Mouse (Mus musculus) skeletal muscle tissue, adult 2 months (tissue): ENCODE data around the gene Mbl1.
A peak's percentile ranks its signal among the peaks of the same experiment; 100 is the strongest.

Experiments used
- DNase-seq: peaks from one replicate; pipeline ENCODE4 v3.0.0-alpha.2; 2012; ENCODE audit warnings: low read depth, low spot score

Gene Mbl1

DNA sequence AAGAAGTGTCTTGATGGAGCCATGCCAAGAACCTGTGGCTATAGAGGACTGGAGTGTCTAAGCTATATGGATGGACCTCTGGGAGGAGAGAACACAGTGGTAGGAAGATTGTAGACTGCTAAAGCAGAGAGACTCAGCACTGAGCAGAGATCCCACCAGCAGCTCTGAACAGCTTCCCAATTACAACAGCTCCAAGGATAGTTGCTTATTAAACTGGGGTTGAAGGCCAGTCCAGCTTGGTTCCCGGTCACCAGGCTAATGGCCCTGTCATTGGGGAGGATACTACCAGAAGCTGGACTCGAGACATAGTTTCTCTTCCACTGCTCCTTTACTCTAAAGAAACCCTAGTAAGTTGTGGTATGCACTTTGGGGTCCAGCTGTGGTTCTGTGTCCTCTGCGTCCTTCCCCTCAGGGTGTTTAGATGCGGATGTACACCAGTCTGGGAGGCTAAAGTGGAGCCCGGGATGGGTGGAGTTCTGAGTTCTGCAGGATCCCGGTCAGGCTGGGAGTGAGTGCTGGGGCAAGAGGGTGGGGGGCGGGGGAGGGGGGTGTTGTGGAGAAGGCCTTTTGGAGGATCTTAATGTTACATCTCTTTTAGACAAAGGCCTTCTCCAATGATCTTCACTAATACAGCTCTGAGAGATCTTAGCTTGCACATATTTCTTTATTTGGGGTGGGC lies at the start of gene Mbl1:
Gene Mbl1, plus strand, starts transcription at position 239 of the 679 bp plus-strand sequence.
- DNase-seq, result no peak

DNA sequence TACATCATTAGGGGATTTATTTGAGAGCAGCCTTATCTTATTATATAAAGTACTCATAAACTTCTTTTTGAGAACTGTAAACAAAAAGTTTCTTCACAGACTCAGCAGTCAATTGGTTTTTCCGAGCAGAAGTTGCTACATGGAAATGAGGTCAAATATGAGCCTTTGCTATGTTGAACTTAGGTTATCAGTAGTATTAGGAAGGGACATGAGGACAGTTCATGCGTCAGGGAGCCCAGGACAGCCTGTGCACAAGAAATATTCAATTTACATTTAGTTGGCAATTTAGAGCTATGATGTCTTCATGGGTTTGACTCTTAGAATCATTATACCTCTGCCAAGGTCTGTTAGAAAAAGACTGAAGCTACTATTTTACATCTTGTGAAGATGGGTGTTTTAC lies 49.0 kb upstream of the Mbl1 start:
- no peak for DNase-seq

DNA sequence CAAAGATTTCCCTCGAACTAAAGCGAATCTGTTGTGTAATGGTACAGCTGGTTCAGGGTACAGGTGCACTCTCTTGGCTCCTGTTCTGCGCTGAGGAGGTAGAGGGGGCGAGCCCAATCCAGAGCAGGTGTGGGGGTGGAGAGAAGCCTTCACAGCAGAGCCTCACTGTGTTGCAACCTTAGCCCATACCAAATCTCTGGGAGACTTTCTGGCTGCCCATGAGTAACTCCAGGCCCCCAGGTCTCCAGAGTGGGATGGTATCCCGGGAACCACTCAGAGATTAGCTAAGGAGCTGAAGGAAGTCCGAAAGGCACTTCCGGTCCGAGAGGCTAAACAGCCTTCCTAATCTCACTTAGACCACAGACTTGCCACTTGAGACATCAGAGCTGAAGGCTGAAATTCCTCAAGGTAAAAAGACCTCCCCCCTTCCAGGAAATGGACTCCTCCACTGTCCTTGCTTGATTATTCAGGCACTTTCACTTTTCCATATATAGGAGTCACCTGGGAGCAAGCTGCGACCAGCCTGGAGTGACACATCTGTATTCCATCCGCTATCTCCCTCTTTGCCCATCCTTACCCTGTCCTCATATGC lies 46.3 kb upstream of the Mbl1 start, which contains the start of gene Mat1a:
Gene Mat1a, plus strand, starts transcription at position 183 of the 592 bp plus-strand sequence.
- DNase-seq, result no peak

DNA sequence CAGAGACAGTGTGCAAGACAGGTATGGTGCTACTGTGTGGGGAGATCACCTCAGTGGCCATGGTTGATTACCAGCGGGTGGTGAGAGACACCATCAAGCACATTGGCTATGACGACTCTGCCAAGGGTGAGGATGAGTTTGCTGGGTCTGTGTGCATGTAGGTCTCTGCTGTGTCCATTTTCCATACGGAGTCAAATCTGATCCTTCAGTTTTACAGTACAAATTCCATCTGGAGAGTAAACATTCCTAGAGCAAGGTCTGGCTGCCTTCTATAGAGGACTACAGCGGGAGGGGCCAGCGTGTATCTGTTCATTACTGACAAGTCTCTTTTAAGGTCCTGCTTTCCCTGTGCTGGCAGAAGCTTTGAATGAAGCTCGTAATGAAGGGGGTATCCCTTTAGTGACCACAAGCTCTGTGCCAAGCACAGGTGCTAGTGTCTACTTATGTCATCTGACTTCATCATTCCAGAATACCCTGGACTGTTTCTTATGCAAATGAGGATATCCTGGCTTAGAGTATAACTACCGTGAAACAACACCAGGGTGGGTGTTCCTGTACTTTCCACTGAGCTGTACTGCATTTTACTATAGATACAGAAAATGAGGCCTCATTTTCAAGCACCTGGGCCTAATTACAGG lies 40.1 kb upstream of the Mbl1 start:
- DNase-seq, result no peak

DNA sequence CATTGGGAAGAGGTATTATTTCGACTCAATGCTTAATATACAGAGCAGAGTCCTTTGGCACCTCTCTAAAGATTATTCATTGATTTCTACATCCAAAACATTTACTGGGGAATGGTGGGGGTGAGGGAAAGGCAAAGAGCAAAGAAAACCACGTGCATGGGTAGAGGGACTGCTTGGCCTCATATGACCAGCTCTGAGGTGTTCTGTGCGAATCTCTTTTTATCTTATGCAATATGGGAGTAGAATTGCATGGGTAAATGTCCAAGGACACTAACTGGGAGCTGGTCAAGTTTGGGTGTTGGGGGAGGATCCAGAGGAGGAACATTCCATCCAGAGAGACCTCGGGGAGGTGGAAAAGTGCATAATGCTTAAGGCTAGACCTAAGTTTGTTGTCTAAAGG lies 38.3 kb upstream of the Mbl1 start:
- no peak for DNase-seq

DNA sequence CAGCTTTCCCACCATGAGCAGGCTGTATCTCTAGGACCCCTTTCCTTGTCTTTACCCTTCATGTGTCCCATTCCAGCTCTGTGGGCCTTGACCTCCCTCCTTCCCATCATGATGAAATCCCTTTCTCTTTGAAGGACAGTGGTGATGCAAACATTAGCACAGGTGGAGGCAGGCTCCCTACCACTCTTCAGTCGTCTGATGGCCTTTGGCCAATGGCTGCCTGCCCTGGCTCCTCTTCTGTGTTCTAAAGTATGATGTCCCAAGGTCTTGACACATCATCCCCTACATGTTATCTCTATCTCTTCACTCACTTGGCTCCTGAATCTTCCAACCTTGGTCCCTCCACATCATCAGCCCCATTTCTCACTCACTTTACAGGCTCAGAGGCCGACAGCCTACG lies 35.0 kb upstream of the Mbl1 start:
- no peak for DNase-seq

DNA sequence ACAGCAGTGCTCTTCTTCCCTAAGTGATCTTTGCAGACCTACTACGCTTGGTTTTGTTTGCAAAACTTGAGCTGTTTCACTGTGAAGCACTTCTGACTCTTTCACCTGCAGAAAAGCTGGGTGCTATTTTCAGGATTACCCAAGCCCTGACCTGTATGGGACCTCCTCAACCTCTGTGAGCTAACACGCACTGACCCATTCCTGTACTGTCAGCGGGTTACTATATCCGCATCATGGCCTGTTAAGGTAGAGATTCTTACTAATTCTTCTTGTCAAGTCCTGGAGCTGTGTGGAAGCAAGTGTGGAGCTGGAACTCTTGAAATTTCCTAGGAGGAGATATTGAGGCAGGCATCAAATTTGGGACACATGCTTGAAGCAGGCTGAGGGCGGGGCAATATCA lies 26.6 kb upstream of the Mbl1 start:
- no peak for DNase-seq

DNA sequence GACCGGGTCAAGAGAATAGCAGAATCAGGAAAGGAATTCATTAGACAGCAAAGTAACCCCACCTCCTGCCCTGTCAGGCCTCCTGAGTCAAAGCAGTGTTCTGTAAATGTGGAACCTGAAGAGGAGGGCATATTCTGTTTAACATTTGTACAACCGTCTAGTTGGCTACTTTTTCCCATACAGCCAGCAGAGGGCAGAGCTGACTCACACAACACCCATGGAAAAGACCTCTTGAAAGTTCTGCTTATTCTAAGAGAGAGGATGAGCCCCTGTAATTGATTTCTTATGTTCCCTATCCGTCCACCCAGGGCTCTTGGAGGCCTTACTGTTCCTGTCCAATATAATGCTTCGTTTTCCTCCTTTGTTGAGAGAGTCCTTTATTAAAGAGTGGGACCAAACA lies 23.3 kb upstream of the Mbl1 start:
- no peak for DNase-seq

DNA sequence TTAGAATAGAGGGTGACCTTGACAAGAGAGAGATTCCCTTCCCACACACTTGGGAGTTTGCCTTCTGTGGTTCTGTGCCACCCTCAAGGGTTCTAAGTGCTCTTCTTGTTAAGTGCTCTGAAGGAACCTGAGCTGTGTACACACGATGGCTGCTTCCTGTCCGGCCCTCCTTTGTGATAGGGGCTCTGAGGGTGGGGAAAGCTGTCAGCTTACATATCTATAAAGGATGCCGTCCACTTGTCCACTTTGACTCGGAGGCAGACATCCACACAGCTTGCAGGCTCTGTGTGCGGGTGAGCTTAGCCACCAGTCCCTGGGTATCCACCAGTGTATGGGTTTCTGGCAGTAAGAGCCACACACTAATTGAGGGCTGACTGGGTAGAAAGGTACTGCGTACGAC lies 19.7 kb upstream of the Mbl1 start, which contains the start of gene Sftpa1:
Gene Sftpa1, plus strand, starts transcription at position 243 of the 400 bp plus-strand sequence.
- DNase-seq, result no peak

DNA sequence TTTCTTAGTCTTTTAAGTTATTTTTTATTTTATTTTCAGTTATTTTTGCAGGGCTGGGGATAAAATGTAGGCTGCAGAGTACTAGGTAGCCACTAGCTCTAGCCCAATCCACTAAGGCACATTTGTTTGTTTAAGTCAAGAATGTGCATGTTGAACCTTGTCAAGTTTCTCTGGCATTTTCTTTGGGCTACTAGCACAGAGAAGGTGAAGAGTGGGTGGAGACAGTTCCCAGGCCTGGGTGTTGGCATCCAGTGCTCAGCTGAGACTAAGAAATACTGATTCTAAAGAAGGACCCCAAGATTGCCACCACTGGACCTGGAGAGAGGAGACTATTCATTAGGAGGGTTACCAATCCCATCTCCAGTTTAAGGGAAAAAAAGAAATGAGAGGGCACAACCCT lies 14.3 kb upstream of the Mbl1 start:
- DNase-seq, result no peak

DNA sequence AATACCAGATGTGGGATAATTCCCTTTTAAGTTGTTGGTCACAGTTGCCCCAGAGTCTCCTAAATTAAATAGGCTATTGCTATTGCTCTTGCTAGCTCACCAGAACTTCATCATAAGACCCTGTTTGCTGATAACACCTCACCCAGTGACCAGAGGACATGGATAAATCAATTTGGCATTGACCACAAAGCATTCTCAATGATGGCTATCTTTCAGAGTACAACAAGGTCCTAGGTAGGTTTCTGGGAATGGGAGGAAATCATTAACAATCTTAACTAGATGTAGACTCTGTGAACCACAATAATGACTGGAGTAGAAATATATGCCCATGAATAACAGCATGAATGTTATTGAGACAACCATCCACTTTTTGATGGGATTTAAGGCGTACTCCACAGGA lies 10.6 kb upstream of the Mbl1 start:
- DNase-seq, result no peak

DNA sequence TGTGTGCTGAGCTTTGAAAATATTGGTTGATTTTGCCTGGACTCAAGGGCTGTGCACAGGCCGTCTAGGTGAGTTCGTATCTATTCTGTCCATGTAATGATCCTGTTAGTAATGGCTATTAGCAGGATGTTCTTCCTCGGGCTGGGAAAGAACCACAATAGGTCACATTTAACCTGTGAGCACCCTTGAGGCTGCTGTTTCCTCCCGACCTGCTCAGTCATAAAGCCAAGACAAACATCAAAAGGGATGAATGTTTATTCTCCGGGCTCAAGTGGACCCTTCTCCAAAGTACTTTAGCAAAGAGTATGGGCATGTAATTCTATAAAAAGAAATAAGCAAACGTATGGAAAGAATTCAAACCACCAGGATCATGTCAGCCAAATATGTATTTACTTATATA lies 5.2 kb upstream of the Mbl1 start:
- no peak for DNase-seq

DNA sequence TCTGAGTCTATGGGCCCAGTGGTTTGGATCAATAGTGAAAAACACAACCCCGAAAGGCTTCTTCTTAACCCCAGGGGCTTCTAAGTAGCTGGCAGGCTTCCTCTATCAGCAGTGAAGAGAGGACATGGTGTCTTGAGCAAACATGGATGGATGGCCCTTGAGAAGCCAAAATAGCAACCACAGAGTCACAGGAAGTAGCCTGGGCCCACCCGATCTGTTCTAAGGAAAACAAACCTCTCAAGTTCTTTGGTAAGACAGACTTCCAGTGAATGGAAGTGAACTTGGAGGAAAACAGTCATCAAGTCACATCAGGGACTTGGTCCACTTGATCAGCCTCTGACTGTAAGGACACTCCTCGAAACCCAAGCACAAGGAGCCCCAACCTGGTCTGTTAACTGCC lies 4.3 kb upstream of the Mbl1 start:
- no peak for DNase-seq

DNA sequence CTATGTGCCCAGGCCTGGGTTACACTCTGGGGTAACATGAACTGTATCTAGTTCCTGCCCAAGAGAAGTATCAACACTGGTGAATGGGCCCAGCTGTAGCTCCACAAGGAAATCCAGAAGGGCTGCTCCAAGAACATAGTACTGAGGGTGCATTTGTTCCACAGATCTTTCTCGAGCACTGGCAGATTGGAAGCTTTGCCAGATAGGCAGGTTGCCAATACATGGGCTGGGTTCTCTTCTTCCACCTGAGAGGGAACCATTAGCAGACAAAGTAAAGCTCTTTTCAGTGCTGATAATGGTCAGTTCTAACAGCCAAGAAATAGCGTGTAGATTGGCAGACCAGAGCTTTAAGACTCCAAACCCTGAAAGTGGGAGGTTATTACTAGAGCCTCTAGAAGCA lies 3.9 kb upstream of the Mbl1 start:
- no peak for DNase-seq

DNA sequence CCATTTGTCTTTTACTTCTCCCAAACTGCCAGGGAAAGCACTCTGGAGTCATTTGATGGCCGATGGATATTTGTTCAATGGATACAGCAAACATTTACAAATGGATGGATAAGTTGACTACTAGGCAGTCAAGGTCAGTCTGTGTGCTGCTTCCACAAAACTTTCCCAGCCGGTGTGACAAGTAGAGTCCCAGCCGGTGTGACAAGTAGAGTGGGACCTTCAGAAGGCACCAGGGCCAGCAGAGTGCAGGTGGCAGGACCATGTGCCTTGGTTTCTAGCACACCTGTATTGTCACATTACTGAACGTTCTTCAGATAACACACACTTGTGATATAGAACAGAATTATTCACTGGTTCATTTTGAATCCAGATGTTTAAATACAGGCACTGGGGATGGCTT lies 8.8 kb downstream of the Mbl1 start:
- DNase-seq, result no peak

DNA sequence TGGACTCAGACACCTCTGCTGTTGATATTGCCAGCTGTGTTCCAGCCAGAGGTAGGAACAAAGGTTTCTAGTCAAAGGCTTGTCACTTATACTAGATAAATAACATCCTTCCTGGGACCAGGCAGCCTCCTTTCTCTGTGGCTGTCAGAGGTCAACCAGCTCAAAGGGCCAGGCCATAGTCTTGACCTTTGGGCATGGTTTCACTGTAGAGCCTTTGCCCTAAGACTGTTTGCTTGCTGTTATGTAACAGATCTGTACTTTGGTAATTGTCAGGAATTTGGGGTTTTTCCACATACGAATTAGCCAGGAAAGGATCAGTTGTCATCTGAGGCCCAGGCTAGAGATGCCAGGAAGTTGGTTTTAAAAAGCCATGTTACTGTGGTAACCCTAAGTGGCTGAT lies 9.5 kb downstream of the Mbl1 start:
- peak; percentile 6 for DNase-seq

DNA sequence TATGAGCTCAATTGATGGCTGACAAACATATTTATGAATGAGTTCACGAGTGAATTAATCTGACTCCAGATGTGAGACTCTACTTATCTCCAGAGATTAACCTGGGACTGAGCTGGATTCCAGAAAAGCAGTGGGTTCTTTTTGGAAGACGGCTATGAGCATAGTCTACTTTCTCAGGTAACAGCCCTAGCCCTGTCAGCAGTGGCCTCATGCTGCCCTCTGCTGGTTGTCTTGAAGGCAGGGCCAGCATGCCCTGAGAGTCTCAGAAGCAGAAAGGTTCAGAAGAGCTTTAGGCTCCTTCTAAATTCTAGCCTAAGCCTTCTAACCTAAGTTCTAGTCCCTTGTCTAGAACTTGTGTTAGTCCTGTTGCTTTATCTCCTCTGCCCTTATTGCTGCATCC lies 11.4 kb downstream of the Mbl1 start:
- DNase-seq, result no peak

DNA sequence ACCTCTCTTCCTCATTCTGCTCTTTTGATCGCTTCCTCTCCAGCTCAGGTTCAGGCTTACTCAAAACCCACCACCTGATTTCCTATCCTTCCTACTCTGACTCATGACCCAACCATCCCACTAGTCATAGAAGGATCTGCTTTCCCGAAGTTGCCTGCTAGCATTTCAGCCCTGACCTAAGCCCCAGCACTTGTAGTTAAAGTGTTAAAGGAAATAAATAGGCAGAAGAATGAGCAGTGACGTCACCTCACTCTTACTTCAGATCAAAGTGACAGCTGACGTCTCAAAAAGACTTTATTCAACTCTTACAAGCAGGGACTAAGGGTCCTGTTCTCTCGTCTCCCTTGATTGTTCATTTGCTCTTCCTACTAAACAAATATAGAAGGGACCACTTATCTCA lies 16.0 kb downstream of the Mbl1 start:
- no peak for DNase-seq

DNA sequence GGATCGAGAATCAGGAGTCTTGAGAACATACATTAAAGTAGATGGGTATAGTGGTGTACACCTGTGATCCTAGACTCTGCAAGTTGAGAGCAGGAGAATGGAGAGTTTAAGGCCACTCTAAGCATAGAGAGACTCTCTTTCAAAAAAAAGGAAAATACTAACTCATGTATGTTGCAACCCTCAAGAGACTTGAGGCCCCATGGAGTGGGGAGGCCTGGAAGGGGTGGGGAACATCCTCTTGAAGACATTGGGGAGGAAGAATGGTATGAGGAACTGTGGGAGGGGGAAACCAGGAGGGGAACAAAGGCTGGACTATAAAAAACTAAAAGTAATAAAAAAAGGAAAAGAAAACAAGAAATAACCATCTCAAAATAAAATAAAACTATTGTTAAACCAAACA lies 17.3 kb downstream of the Mbl1 start:
- no peak for DNase-seq

DNA sequence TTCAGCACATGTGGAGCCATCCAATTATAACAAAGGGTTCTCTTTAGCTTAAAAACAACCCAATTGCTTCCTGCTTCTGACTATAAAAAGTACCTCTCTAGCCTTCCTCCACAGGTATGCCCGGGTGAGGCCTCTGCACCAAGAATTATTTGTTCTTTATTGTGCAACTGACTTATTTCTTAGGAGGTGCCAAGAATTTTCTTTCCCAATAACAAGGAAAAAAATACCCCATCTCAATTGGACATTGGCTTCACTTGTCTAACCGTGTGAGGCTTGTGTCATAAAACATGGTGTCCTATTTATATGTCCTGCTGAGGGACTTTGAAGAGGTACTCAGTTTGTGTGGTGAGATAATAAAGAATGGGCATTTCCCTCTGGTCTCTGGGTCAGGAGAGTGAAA lies 19.3 kb downstream of the Mbl1 start:
- DNase-seq, result no peak

DNA sequence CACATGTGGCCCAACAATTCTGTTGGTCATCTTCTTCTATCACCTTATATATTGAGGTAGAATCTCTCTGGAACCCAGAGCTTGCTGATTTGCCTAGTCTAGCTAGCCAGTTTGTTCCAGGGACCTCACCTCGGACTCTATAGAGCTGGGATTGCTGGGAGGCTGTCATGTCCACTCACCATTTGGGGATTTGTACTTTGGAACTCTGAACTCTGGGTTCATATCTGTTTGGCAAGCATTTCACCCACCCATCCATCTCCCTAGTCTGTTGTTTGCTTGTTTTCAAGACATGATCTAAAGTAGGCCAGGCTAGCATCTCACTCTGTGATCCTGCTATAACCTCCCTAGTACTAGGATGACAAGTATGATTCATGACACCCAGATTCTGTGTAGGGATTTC lies 23.5 kb downstream of the Mbl1 start:
- no peak for DNase-seq

DNA sequence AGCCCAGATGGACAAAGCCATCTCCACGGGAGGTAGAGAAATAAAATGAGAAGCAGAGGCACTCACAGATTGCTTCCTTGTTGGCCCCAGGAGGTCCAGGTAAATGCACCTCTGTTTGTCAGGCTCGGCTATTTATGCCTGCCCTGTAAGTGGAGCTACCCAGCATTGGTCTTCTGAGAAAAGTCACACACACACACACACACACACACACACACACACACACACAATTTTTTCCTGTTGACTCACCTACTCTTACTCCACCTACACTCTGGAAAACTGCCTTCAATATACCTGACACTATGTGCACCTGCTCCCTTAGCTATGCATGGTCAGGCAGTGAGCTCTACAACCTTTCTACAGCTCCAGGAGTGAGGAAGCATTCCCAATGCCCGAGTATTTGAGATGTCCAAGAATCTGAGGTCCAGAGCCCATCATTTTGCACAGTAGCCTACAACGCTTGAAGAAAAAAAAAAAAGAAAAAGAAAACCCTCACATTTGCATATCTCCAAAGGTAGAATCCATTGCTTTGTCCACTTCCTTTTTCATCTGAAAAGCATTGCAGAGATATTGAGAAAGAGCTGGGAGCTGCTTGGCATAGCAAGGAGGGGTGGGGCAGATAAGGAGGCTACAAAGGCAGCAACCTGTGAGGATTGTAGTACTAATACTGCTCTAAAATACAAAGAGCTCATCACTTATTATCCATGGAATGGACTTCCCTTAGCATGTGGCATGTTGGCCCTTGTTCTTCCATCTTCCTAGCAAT lies 34.0 kb downstream of the Mbl1 start, which contains the start of gene Sftpd:
Gene Sftpd, minus strand, starts transcription at position 91 of the 763 bp plus-strand sequence.
- no peak for DNase-seq
